Mouse (Mus musculus): Measurements from ENCODE around the gene Itsn1.

Itsn1 gene

GRCm38 (mm10) chr16:91968725-91969124 is 239.6 kb downstream of the Itsn1 start:
- no peak for DNase-seq (ENCODE audit: low read depth, low spot score)
- H3K36me3 ChIP-seq (ENCODE audit: control insufficient read depth, insufficient read depth, low read length, poor library complexity, severe bottlenecking): no peaks in the 10 kb centered on the region
- no peaks in the 10 kb centered on the region for H3K27me3 ChIP-seq (ENCODE audit: control insufficient read depth, insufficient read depth, low read length, poor library complexity, severe bottlenecking)

GRCm38 (mm10) chr16:91969516-91970031 is 240.5 kb downstream of the Itsn1 start:
- no peaks in the 10 kb centered on the region for H3K36me3 ChIP-seq (ENCODE audit: control insufficient read depth, insufficient read depth, low read length, poor library complexity, severe bottlenecking)
- no peak for DNase-seq (ENCODE audit: low read depth, low spot score)
- no peaks in the 10 kb centered on the region for H3K27me3 ChIP-seq (ENCODE audit: control insufficient read depth, insufficient read depth, low read length, poor library complexity, severe bottlenecking)

Measured in splenic B cell, adult 2 months (primary cell).